Mouse (Mus musculus) embryonic facial prominence, embryonic 15.5 days (tissue): ENCODE measurements around the gene Stap2. TPM values are rescaled to one million over a fixed set of nuclear protein-coding genes. Genes with fewer than 3 reads are reported as not detected.

Experiments
- ATAC-seq: fragments of 200-750 bp; cut with Nextera tagmentation; 2 replicates; pipeline ENCODE4 v1.8.0; 2017; ENCODE audit warnings: low read depth, moderate TSS enrichment; ENCODE audit not compliant: insufficient number of reproducible peaks, low FRiP score, low TSS enrichment
- H3K27ac ChIP-seq: fragments of 300-500 bp; sonication (generic); replicated peaks from 2 replicates; pipeline ENCODE4 v1.5.1; 2015; ENCODE audit warnings: mild to moderate bottlenecking, inconsistent platforms
- H3K27me3 ChIP-seq: fragments of 300-500 bp; sonication (generic); 2 replicates; pipeline ENCODE4 v1.6.1; 2015; ENCODE audit warnings: inconsistent platforms
- H3K36me3 ChIP-seq: fragments of 300-500 bp; sonication (generic); 2 replicates; pipeline ENCODE4 v1.6.1; 2015; ENCODE audit warnings: mild to moderate bottlenecking, inconsistent platforms
- H3K4me1 ChIP-seq: fragments of 300-500 bp; sonication (generic); 2 replicates; pipeline ENCODE4 v1.6.1; 2015; ENCODE audit warnings: inconsistent platforms
- H3K4me2 ChIP-seq: fragments of 300-500 bp; sonication (generic); replicated peaks from 2 replicates; pipeline ENCODE4 v1.6.1; 2015; ENCODE audit warnings: mild to moderate bottlenecking, inconsistent platforms
- H3K4me3 ChIP-seq: fragments of 300-500 bp; sonication (generic); replicated peaks from 2 replicates; pipeline ENCODE4 v1.5.1; 2015; ENCODE audit warnings: mild to moderate bottlenecking, inconsistent platforms
- H3K9ac ChIP-seq: fragments of 300-500 bp; sonication (generic); 2 replicates; pipeline ENCODE4 v1.6.1; 2015; ENCODE audit warnings: inconsistent platforms
- H3K9me3 ChIP-seq: fragments of 300-500 bp; sonication (generic); replicated peaks from 2 replicates; pipeline ENCODE4 v1.6.1; 2016; ENCODE audit warnings: inconsistent platforms
- WGBS: fragments of 180-500 bp; shearing (Covaris S2); methylation state at CpG from one replicate; pipeline ENCODE4 v1.1.7; 2015; 5-methylcytosine and 5-hydroxymethylcytosine counted together
- polyA plus RNA-seq: library from polyadenylated mRNA; unstranded; fragments of >200 nt; fragmentation: Nextera tagmentation; extraction: Ambion mirVana; gene quantifications from 2 replicates; pipeline ENCODE4 v1.2.1, GENCODE M21; 2015

Stap2 gene
- polyA plus RNA-seq, 1 experiment from 2014 or later, result 24.5 TPM

DNA sequence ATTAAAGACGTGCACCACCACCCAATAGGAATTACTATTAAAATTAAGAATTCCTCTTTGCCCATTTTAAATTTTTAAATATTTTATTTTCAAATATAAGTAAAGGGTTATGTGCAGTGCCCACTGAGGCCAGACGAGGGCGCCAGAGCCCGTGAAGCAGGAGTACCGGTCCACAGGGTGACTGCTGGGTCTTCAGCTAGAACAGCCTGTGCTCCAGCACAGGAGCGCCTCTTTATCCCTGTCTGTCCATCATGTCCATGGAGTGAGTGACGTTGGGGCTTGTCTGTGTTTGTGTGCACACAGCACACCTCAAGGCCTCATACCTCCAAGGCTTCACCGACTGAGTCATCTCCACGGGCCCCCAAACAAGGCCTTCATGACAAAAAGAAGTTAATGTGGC is 48.2 kb downstream of the Stap2 start:
- no peak overlapping the region for H3K9ac ChIP-seq
- no peaks in the 10 kb centered on the region for H3K9me3 ChIP-seq
- peaks cover 12% of the 10 kb centered on the region for H3K27me3 ChIP-seq
- no peak for ATAC-seq
- H3K36me3 ChIP-seq, result peaks cover 10% of the 10 kb centered on the region
- H3K4me3 ChIP-seq, result no peak overlapping the region
- no peak overlapping the region for H3K4me2 ChIP-seq
- no peak overlapping the region for H3K27ac ChIP-seq
- peaks cover 32% of the 10 kb centered on the region for H3K4me1 ChIP-seq
- WGBS, result 13% methylated on average over 9 of the region's 9 CpGs

DNA sequence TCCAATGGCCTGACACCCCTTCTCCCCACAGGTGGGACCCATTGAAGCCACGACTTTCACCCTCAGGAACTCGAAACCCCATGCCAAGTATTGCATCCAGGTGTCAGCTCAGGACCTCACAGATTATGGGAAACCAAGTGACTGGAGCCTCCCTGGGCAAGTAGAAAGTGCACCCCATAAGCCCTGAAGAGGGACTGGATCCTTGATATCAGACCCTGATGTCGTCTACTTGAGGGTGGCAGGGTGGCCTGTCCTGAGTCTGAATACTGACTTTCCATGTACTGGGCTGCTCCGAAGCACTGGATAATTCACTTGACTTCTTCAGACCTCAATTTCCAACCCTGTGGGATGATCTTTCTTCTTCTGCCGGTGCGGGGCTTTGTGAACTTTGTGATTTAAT is 48.8 kb downstream of the Stap2 start:
- ATAC-seq, result no peak
- Histone ChIP-seq H3K36me3 (peaks cover 5% of the 10 kb centered on the region; the same call in 1 of the 2 replicates), H3K9me3 (no peaks in the 10 kb centered on the region), H3K27ac (no peak overlapping the region), H3K4me2 (peak overlapping the region; percentile 75), H3K9ac (no peak overlapping the region), H3K4me1 (peaks cover 32% of the 10 kb centered on the region), H3K27me3 (peaks cover 12% of the 10 kb centered on the region), H3K4me3 (peak overlapping the region; percentile 48)
- WGBS, result 34% methylated on average over 6 of the region's 6 CpGs

DNA sequence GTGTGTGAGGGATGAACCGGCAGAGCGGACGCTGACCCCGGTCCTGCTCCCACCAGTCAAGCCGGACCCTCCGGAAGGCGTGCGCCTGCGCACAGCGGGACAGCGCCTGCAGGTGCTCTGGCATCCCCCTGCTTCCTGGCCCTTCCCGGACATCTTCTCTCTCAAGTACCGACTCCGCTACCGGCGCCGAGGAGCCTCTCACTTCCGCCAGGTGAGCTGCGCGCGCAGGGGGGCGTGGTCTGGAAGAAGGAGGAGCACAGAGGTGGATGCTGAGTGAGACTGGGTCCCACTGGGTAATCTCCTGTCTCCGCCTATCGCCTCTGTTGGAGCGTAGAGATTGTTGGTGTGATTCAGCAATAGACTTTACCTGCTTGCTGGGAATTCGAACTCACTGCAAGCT is 49.3 kb downstream of the Stap2 start:
- Histone ChIP-seq H3K4me1 (peaks cover 32% of the 10 kb centered on the region), H3K27ac (no peak overlapping the region), H3K4me3 (peak overlapping the region; percentile 48), H3K9ac (0 out of 2 replicates have a peak overlapping the region, but pooled peaks have one; percentile 18), H3K27me3 (peaks cover 12% of the 10 kb centered on the region), H3K4me2 (peak overlapping the region; percentile 75), H3K9me3 (no peaks in the 10 kb centered on the region), H3K36me3 (peaks cover 5% of the 10 kb centered on the region; the same call in 1 of the 2 replicates)
- no peak for ATAC-seq
- WGBS, result 4% methylated on average over 26 of the region's 26 CpGs

DNA sequence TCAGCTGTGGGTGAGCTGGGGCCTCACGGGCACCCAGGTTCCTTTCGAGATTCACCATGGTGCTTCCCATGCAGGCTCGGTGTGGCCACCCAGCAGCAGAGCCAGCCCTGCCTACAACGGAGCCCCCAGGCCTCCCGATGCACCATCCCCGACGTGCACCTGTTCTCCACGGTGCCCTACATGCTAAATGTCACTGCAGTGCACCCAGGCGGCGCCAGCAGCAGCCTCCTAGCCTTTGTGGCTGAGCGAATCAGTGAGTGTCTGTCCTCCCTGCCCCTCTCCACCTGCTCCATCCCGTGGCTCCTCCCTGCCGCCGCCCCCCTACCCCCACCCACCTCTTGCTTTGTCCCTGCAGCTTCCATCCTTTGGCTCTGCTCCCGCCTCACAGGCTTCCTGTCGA is 51.2 kb downstream of the Stap2 start:
- peaks cover 23% of the 10 kb centered on the region for H3K4me1 ChIP-seq
- 40% methylated on average over 16 of the region's 16 CpGs for WGBS
- no peak overlapping the region for H3K9ac ChIP-seq
- H3K9me3 ChIP-seq, result no peaks in the 10 kb centered on the region
- H3K4me3 ChIP-seq, result no peak overlapping the region
- no peak overlapping the region for H3K27ac ChIP-seq
- H3K27me3 ChIP-seq, result peaks cover 12% of the 10 kb centered on the region
- no peaks in the 10 kb centered on the region for H3K36me3 ChIP-seq
- no peak for ATAC-seq
- H3K4me2 ChIP-seq, result no peak overlapping the region

DNA sequence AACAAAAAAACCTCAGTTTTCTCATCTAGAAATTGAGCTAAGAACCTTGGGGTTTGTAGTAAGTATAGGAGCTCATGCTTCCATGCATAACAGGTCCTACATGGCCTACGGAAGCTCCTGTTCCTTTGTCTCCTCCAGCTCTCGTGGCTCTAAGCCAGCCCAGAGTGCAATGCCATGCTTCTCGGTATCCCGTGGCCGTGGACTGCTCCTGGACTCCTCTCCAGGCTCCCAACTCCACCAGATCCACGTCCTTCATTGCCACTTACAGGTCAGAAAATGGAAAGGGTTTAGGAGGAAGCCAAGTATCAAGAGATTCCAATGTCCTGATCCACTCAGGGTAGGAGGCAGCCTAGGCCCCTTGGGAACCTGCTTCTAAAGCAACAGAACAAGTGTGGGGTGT is 51.6 kb downstream of the Stap2 start:
- no peaks in the 10 kb centered on the region for H3K36me3 ChIP-seq
- no peak overlapping the region for H3K27ac ChIP-seq
- H3K4me3 ChIP-seq, result no peak overlapping the region
- H3K27me3 ChIP-seq, result peaks cover 12% of the 10 kb centered on the region
- H3K9me3 ChIP-seq, result no peaks in the 10 kb centered on the region
- 75% methylated on average over 6 of the region's 6 CpGs for WGBS
- no peak overlapping the region for H3K4me2 ChIP-seq
- no peak overlapping the region for H3K9ac ChIP-seq
- H3K4me1 ChIP-seq, result peaks cover 23% of the 10 kb centered on the region
- no peak for ATAC-seq

DNA sequence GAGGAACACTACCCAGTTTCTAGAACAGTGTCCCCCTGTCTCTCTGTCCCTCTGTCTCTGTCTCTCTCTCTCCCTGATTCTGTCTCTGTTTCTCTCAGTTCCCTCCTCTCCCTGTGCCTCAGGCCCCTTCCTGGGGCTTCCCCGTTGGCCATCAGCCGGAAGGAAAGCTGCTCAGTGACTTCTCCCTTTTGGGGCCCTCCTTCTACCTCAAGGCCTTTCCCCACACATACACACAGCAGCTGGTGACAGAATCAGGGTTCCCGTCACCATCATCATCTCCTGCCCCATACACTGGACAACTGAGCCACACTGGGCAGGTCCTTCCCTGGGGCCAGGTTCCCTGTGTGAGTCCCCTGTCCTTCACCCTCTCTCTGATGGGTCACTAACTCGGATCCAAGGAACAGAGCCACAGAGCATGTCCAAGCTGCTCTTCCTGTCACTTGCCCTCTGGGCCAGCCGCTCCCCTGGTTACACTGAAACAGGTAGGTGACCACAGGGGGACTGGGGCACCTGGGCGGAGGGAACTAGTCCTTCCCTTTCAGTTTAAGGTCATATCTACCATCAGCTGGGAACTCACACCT is 52.8 kb downstream of the Stap2 start, which contains the start of gene Ebi3:
Gene Ebi3 (plus strand): TSS at position 194 of the 581 bp plus-strand sequence.
- 69% methylated on average over 6 of the region's 6 CpGs for WGBS
- H3K27me3 ChIP-seq, result peaks cover 14% of the 10 kb centered on the region
- H3K4me1 ChIP-seq, result peaks cover 16% of the 10 kb centered on the region
- ATAC-seq, result no peak
- H3K4me2 ChIP-seq, result no peak within 1 kb of the TSS
- H3K9me3 ChIP-seq, result no peaks in the 10 kb centered on the region
- no peaks in the 10 kb centered on the region for H3K36me3 ChIP-seq
- no peak within 1 kb of the TSS for H3K4me3 ChIP-seq
- H3K9ac ChIP-seq, result no peak within 1 kb of the TSS
- no peak within 1 kb of the TSS for H3K27ac ChIP-seq

DNA sequence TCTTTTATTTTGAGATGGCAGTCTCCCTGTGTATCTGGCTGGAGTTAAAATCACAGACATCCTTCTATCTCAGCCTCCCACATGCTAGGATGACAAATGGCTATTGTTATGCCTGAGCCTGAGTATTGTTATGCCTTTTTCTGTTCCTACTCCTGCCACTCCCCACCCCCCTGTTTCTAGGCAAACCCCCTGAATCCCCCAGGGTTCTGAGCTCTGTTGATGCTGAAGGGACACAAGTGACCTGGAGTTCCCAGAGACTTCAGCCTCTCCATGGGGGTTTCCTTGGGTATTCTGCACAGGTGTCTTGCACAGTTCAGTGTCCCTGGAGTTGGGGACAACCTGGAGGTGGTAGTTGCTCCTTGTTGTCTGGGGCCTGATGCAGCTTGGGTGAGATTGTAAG is 53.3 kb downstream of the Stap2 start:
- no peak overlapping the region for H3K4me3 ChIP-seq
- H3K4me2 ChIP-seq, result no peak overlapping the region
- no peak for ATAC-seq
- no peak overlapping the region for H3K9ac ChIP-seq
- peaks cover 14% of the 10 kb centered on the region for H3K27me3 ChIP-seq
- no peaks in the 10 kb centered on the region for H3K36me3 ChIP-seq
- H3K9me3 ChIP-seq, result no peaks in the 10 kb centered on the region
- peaks cover 11% of the 10 kb centered on the region for H3K4me1 ChIP-seq
- H3K27ac ChIP-seq, result no peak overlapping the region

DNA sequence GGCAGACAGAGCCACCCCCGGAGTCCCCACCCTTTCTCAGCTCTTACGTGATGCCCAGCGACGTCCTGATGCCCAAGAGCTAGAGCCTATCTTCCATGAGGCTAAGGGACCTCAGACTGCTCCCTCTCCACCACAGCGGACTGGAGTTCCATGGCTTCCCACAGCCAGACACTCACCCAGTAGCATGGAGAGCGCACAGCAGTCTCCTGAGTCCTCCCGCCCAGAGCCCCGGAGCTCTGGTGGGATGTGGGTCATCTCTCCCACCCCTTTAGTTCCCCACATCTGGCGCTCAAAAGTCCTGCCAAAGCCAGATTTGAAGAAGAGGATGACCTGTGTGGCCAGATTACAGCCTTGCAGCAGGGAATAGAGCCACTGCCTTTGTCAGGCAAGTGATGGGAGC is 54.8 kb downstream of the Stap2 start:
- 74% methylated on average over 9 of the region's 9 CpGs for WGBS
- Histone ChIP-seq H3K9me3 (no peaks in the 10 kb centered on the region), H3K4me1 (peaks cover 3% of the 10 kb centered on the region; the same call in 1 of the 2 replicates), H3K27ac (no peak overlapping the region), H3K4me3 (no peak overlapping the region), H3K27me3 (peaks cover 14% of the 10 kb centered on the region), H3K36me3 (no peaks in the 10 kb centered on the region), H3K9ac (no peak overlapping the region), H3K4me2 (no peak overlapping the region)
- no peak for ATAC-seq

DNA sequence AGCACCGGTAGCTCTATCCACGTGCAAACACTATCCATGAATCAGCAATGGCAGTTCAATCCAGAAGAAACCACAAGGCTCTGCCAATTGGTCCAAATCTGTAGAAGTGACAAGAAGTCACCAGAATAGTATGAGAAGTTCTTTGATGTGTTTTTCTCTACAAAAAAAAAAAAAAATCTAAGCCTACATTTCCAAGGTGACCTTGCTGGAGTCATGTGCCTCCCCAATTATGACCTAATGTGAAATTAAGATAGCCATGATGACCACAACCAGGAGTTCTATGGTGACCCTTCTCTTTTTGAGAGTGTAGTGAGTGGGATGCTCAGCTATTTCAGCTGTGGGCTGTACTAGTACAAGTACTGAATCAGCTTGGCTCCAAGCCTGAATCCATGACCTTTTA is 56.0 kb downstream of the Stap2 start, which contains the start of gene Zfp119b:
Gene Zfp119b (minus strand): TSS at position 101 of the 400 bp plus-strand sequence.
- Histone ChIP-seq H3K4me2 (no peak within 1 kb of the TSS), H3K36me3 (no peaks in the 10 kb centered on the region), H3K9ac (no peak within 1 kb of the TSS), H3K9me3 (no peaks in the 10 kb centered on the region), H3K4me3 (no peak within 1 kb of the TSS), H3K27me3 (peaks cover 9% of the 10 kb centered on the region; the same call in 1 of the 2 replicates), H3K4me1 (peaks cover 5% of the 10 kb centered on the region; the same call in 1 of the 2 replicates), H3K27ac (no peak within 1 kb of the TSS)
- 85% methylated on average over 2 of the region's 2 CpGs for WGBS
- ATAC-seq, result no peak

DNA sequence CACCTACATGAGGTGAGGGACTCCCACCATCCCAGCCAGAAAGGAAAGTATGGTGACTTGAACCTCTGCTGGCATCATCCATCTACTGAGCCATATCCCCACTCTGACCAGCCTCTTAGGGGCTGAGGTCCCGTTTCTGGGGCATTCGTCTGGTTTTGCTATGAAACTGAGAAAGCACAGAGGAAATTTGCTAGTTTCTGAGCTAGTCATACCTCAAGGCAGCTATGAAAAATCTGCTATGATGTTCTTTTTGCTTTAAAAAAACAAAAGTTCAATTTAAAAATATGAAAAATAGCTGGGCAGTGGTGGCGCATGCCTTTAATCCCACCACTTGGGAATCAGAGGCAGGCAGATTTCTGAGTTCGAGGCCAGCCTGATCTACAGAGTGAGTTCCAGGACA is 56.7 kb downstream of the Stap2 start:
- Histone ChIP-seq H3K4me2 (no peak overlapping the region), H3K9ac (no peak overlapping the region), H3K4me1 (peaks cover 5% of the 10 kb centered on the region; the same call in 1 of the 2 replicates), H3K4me3 (no peak overlapping the region), H3K36me3 (no peaks in the 10 kb centered on the region), H3K27me3 (peaks cover 6% of the 10 kb centered on the region; the same call in 1 of the 2 replicates), H3K9me3 (no peaks in the 10 kb centered on the region), H3K27ac (no peak overlapping the region)
- 88% methylated on average over 4 of the region's 4 CpGs for WGBS
- no peak for ATAC-seq
